Mouse (Mus musculus) retina, postnatal 7 days (tissue): ENCODE data around the gene Cish.
A peak's percentile ranks its signal among the peaks of the same experiment; 100 is the strongest.

Experiments
- DNase-seq: peaks from one replicate; pipeline ENCODE4 v3.0.0-alpha.2; 2012; ENCODE audit warnings: low read depth, low spot score

The Cish gene

DNA sequence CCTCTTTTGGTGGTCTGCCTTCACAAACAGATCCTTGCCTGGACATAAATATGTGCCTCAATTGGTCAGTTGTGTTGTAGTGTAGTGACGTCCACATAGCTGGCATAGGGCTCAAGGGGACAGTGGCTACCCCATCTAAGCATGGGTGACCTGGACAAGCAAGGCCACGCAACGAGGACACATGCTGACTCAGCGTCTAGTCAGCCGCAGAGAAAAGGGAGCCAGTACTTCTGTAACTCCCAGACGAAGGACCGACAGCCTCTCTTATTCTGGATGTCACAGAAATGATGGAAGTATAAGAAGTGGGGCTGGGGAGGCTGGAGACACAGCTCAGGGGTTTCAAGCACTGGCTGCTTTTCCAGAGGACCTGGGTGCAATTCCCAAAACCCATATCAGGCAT, 18.2 kb upstream of the Cish start:
- no peak for DNase-seq

DNA sequence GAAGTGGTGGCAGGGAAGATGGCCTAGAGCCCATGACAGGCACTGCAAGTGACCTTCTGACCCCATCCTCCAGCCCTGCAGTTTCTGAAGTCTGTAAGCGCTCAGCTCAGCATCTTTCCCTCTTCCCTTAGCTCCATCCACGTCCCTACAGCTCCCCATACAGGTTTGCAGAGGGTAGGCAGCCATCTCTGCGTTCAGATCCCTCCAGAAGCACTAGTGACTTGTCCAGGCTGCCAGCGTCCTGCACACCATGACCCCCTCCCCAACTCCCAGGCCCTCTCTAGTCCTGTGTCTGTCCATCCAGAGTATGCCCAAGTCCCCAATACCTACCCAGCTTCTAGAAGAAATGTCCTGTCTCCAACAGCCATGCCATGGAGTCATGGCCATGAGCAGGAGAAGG, 17.7 kb upstream of the Cish start:
- no peak for DNase-seq

DNA sequence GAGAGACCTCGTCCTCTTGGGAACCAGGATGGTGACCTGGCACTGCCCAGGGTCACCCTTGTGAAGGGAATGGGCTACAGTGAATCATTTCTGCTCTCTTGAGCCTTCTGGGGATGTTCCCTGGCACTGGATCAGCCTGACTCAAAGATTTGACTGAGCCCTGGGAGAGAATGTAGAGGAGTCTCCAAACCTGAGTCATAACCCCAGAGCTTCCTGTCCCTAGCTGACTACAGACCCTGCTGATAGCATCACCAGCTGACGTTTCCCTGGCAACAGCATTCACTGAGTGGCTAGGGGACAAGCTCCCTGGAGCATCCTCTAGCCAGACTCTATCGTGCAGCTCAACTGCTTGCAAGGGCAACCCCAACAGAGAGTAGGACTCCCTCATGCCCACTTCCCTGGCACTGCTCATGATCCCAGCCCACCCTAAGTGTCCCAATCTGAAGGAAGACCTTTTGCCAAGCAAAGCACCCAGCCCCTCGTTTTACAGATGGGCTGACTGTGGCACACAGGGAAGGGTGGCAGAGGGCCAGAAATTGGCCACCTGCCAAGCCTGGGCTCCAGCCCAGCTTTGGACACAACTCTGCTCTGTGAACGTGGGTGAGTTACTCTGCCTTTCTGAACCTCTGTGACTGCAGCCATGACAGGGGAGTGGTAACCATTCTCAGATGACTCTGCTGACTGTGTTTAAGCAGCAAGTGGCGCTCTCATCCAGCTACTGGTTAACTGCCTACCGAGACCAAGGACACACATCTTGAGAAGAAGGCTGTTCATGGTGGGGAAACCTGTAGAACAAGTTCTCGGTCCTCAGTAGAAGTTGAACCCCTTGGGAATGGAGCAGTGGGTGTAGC, 17.1 kb upstream of the Cish start:
- DNase-seq: no peak

DNA sequence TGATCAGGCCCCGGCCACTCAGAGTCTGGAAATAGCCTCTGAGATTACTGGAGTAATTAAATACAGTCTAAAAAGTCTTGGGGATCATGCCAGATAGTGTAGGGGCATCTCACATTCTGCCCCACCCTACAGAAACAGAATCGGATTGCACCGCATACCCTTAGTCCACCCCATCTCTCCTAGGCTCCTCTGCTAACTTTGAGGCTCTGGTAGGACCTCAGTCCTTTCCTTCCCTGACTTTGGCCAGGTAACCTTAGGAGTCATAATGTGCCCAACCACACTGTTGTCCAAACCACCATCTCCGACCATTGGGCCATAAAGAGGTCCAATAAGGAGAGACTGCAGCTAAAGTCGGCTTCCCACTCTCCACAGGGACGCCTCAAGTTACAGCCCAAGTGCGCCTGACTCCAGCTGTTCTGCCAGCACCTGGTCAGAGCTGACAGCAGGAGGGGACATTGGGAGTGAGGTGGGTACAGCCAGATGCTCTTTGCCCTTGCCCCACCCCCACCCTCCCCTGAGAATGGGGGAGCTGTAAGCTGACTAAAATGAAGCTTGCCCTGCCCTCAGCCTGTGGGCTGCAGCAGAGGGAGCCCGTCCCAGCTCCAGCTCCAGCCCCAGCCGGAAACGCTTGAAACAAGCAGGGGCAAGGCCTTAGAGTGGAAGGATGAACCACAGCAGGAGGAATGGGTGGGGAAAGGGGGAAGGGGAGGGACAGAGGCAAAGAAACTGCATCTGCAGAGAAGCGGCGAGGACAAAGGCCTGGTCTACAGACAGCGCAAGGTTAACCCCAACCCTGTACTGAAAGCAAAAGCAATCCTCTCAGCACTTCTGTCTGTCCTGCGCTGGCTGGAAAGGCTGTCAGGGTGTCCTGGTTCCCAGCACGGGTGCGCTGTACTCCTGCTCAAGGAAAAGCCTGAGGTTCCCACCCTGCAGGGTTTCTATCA, 16.2 kb upstream of the Cish start:
- no peak for DNase-seq

DNA sequence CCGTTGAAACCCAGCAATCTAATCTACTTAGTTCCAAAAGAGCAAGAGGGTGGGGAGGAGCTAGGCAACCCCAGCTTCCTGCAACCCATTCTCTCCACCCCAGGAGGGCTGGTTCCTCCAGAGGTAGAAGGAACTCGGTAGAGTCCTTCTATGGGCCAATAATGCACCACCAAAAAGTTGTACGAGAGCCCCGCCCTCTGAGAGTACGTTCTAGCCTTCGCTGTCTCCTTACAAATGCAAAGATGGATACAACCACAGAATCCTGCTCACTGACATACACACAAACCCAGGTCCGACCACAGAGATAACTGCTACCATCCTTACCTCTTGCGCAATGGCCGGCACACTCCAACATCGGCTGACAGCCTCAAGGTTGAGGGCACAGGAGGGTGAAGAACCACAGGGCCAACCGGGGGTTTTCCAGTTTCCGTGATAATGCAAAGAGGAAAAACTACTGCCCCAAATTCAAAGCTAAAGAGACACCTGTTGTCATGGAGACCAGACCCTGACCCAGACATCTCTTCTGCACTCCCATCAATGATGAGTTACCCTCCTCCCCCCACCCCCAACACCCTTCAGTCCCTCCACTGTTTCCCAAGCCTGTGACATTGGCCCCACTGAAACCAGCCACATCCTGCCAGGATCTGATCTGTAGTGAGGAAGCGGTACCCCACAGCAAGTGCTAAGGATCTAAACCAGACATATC, 15.4 kb upstream of the Cish start:
- no peak for DNase-seq

- DNase-seq: no peak
These were observed 14.4 kb upstream of the Cish start for GRCm38 (mm10) chr9:107281241-107281987.

GRCm38 (mm10) chr9:107282951-107283350, 12.9 kb upstream of the Cish start:
- DNase-seq: no peak

GRCm38 (mm10) chr9:107285009-107285408, 10.8 kb upstream of the Cish start:
- no peak for DNase-seq

- DNase-seq: no peak
These were observed 8.5 kb upstream of the Cish start for GRCm38 (mm10) chr9:107287294-107287693.

DNA sequence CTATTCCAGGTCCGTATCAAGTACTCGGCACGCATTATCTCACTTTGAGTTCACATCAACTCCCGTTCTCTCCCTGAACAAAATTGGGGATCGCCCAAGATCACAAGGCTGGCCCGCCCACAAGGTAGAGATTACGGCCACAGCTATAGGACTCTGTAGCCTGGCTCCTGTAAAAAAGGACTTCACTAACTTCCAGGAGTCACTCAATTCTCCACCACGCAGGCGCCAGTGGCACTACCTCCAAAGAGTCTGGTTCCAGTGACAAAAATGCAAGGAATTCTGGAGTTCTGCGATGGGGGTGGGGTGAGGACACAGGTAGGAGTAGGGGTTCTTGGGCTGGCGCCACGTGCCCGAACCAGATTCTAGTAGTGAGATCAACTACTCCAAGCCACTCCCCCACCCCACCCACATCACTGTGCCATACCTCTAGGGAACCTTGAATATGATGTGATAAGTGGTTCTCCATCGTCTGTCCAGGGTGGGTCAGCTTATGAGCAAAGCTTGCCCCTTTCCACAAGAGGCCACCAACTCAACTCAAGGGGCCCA, 7.6 kb upstream of the Cish start:
- DNase-seq: no peak

DNA sequence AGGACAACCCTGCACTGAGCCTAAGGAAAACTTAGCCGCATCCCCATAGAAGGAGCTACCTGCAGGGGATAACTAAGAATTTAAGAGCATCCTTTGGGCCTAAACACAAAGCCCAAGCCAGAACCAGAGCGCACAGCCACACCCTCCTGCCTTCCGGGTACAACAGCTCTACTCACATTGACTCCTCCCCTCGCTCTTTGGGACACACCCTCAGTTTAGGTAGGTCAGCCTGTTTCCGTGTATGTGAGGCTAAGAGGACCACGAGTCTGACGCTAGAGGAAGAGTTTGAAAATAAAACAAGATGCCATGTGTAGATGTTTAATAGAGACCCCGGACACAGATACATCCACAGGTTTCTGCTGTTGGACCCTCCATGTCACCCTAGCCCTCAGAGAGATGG, 7.1 kb upstream of the Cish start:
- no peak for DNase-seq

DNA sequence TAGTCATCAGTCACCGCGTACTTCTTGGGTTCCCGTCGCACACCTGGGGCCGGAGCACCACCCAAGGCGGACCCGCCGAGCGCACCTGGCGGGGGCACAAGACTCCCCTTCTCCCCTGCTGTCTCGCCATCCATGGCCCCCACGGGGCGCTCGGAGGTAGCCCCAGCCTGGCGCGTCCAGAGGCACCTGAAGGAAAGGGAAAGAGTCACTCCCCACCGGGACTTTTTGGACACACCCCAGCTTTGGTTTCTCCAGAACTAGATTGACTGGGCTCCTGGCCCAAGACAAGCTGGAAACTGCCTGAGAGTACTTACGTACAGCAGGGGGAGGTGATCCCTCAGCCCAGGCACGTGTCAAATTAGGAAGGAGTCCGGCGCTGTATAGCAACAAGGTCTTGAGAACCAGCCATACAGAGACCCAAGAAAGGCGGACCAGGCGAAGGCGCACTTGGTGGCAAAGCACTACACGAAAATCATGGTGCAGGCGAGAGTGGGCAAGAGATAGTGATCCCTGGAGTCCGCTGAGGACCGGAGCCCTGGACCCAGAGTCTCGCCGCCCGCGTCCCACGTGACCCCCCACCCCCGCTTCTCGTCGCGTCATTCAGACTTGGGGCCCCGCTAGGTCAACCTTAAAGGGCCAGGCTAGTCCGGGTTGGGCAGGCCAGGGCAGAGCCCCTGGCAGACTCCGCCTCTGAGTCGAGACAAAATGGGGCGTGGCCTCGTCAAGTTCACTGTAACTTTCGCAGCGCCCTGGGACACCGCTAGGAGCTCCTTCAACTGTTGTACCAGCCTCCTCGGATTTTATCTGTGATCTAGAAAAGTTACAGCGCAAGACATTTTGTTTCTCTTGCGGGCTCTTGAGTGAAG, 6.4 kb upstream of the Cish start, which contains the start of gene Mapkapk3:
Mapkapk3 (minus strand) TSS at position 667 of the 866 bp plus-strand sequence.
- DNase-seq: peak; percentile 37

DNA sequence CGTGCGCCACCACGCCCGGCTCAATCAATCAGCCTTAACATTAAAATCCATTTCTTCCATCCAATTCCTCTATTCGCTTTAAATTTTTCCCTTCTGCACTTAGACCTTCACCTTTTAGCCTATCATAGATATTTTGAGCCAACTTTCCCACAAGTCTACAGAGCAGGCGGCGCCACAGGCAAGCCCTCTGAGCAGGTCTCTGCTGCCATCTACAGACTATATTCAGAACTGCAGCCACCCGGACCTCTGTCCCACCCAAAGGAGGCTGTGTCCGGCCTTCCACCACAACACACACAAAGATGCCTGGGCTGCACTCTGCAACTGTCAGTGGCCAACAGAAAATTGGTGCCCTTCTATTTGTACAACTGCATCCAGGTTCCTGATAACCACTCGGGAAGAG, 4.9 kb upstream of the Cish start:
- DNase-seq: peak; percentile 61

GRCm38 (mm10) chr9:107294249-107294648, 1.6 kb upstream of the Cish start:
- DNase-seq: peak; percentile 58

- DNase-seq: no peak
These were observed 210 bp upstream of the Cish start for GRCm38 (mm10) chr9:107295616-107296015.

- no peak for DNase-seq
These were observed 215 bp downstream of the Cish start for GRCm38 (mm10) chr9:107296041-107296440.

GRCm38 (mm10) chr9:107296501-107296965, 707 bp downstream of the Cish start:
- peak; percentile 84 for DNase-seq

DNA sequence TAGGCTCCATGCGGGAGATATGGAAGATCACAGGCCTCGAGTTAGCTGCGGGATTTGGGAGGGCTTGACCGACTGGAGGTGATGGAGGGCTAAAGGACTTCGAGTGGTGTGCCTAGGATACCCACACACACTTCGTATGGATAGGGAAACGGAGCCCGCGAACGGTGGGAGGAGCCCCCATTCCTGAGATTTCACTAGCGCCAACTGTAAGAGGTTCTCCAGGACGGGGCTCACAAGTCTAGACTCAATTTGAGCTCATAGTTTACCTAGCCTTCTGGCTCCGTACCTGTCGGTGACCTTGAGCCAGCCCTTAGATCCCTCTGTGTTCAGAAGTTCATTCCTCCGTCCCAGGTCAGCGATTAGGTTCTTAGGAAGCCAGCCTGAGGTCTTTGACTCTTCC, 1.2 kb downstream of the Cish start:
- DNase-seq: no peak

- no peak for DNase-seq
These were observed 1.8 kb downstream of the Cish start for GRCm38 (mm10) chr9:107297658-107298057.
